Mouse (Mus musculus): ENCODE data around the gene Pin1rt1.

Pin1rt1 gene

GRCm38 (mm10) chr2:104716279-104716678 lies at the start of gene Pin1rt1:
Gene Pin1rt1, minus strand, starts transcription at chr2:104716379.
- DNase-seq (ENCODE audit: low spot score), result no peak

GRCm38 (mm10) chr2:104764018-104764417 lies 47.8 kb upstream of the Pin1rt1 start:
- no peak for DNase-seq (ENCODE audit: low spot score)

GRCm38 (mm10) chr2:104763134-104763703 lies 47.0 kb upstream of the Pin1rt1 start:
- no peak for DNase-seq (ENCODE audit: low spot score)

- peak; percentile 24 for DNase-seq (ENCODE audit: low spot score)
Observed at GRCm38 (mm10) chr2:104750611-104751010, 34.4 kb upstream of the Pin1rt1 start.

GRCm38 (mm10) chr2:104748652-104749183 lies 32.5 kb upstream of the Pin1rt1 start:
- DNase-seq (ENCODE audit: low spot score), result no peak

GRCm38 (mm10) chr2:104746251-104746650 lies 30.1 kb upstream of the Pin1rt1 start:
- peak; percentile 35 for DNase-seq (ENCODE audit: low spot score)

- no peak for DNase-seq (ENCODE audit: low spot score)
Observed at GRCm38 (mm10) chr2:104743971-104744370, 27.8 kb upstream of the Pin1rt1 start.

GRCm38 (mm10) chr2:104743160-104743559 lies 27.0 kb upstream of the Pin1rt1 start:
- no peak for DNase-seq (ENCODE audit: low spot score)

GRCm38 (mm10) chr2:104742741-104743064 lies 26.5 kb upstream of the Pin1rt1 start, which contains the start of gene Depdc7:
Gene Depdc7, minus strand, starts transcription at chr2:104742878.
- peak; percentile 94 for DNase-seq (ENCODE audit: low spot score)

- no peak for DNase-seq (ENCODE audit: low spot score)
Observed at GRCm38 (mm10) chr2:104741896-104742740, 25.9 kb upstream of the Pin1rt1 start.

- DNase-seq (ENCODE audit: low spot score), result no peak
Observed at GRCm38 (mm10) chr2:104741015-104741758, 25.0 kb upstream of the Pin1rt1 start.

GRCm38 (mm10) chr2:104740248-104740949 lies 24.2 kb upstream of the Pin1rt1 start:
- no peak for DNase-seq (ENCODE audit: low spot score)

GRCm38 (mm10) chr2:104739691-104740090 lies 23.5 kb upstream of the Pin1rt1 start:
- DNase-seq (ENCODE audit: low spot score), result no peak

GRCm38 (mm10) chr2:104736241-104736640 lies 20.1 kb upstream of the Pin1rt1 start:
- DNase-seq (ENCODE audit: low spot score), result no peak

GRCm38 (mm10) chr2:104732562-104733256 lies 16.5 kb upstream of the Pin1rt1 start:
- no peak for DNase-seq (ENCODE audit: low spot score)

GRCm38 (mm10) chr2:104732033-104732444 lies 15.9 kb upstream of the Pin1rt1 start:
- peak; percentile 55 for DNase-seq (ENCODE audit: low spot score)

GRCm38 (mm10) chr2:104727369-104727768 lies 11.2 kb upstream of the Pin1rt1 start:
- DNase-seq (ENCODE audit: low spot score), result no peak

- DNase-seq (ENCODE audit: low spot score), result no peak
Observed at GRCm38 (mm10) chr2:104722021-104722420, 5.8 kb upstream of the Pin1rt1 start.

GRCm38 (mm10) chr2:104717827-104718226 lies 1.6 kb upstream of the Pin1rt1 start:
- no peak for DNase-seq (ENCODE audit: low spot score)

GRCm38 (mm10) chr2:104717231-104717735 lies 1.1 kb upstream of the Pin1rt1 start:
- DNase-seq (ENCODE audit: low spot score), result peak; percentile 25

GRCm38 (mm10) chr2:104714254-104714691 lies 1.9 kb downstream of the Pin1rt1 start:
- no peak for DNase-seq (ENCODE audit: low spot score)

All from urinary bladder, postnatal 14 days (tissue).